Mouse (Mus musculus) liver, adult 2 months (tissue): ENCODE data around the gene Ptpn14. TPM values are rescaled to one million over a fixed set of nuclear protein-coding genes. Genes with fewer than 3 reads are reported as not detected.

Source experiments
- DNase-seq: peaks from one replicate; pipeline ENCODE4 v3.0.0-alpha.2; 2011; ENCODE audit warnings: low read depth, low spot score; ENCODE audit errors: extremely low read depth
- H3K27ac ChIP-seq: fragments of 200-500 bp; replicated peaks from 2 replicates; pipeline ENCODE4 v1.5.1; 2012; ENCODE audit warnings: low read depth, mild to moderate bottlenecking, control low read depth, inconsistent platforms, low read length; ENCODE audit not compliant: insufficient read depth
- H3K27me3 ChIP-seq: fragments of 200-500 bp; 2 replicates; pipeline ENCODE4 v1.6.1; 2012; ENCODE audit warnings: mild to moderate bottlenecking, moderate library complexity, low read length, inconsistent platforms; ENCODE audit not compliant: control insufficient read depth, insufficient read depth
- H3K36me3 ChIP-seq: fragments of 200-500 bp; 2 replicates; pipeline ENCODE4 v1.6.1; 2012; ENCODE audit warnings: low read length, inconsistent platforms; ENCODE audit not compliant: control insufficient read depth, insufficient read depth
- H3K4me1 ChIP-seq: fragments of 200-500 bp; 2 replicates; pipeline ENCODE4 v1.6.1; 2011; ENCODE audit warnings: low read length; ENCODE audit not compliant: control insufficient read depth, insufficient read depth
- H3K4me3 ChIP-seq: fragments of 200-500 bp; 2 replicates; pipeline ENCODE4 v1.5.1; 2011; ENCODE audit warnings: low read depth, mild to moderate bottlenecking, control low read depth, low read length, moderate library complexity; ENCODE audit not compliant: insufficient read depth
- H3K79me2 ChIP-seq: fragments of 200-500 bp; 2 replicates; pipeline ENCODE4 v1.6.1; 2012; ENCODE audit warnings: inconsistent platforms, mild to moderate bottlenecking, low read length, moderate library complexity; ENCODE audit not compliant: control insufficient read depth, insufficient read depth
- H3K9ac ChIP-seq: fragments of 200-500 bp; 2 replicates; pipeline ENCODE4 v1.6.1; 2012; ENCODE audit warnings: low read depth, mild to moderate bottlenecking, control low read depth, inconsistent platforms, low read length
- CTCF ChIP-seq: fragments of 200-500 bp; IDR thresholded peaks from 2 replicates; pipeline ENCODE4 v1.5.1; 2011; ENCODE audit warnings: low read depth, low read length, control low read depth
- POLR2A ChIP-seq: fragments of 200-500 bp; IDR thresholded peaks from 2 replicates; pipeline ENCODE4 v1.6.1; 2011; ENCODE audit warnings: low read length, control low read depth; ENCODE audit not compliant: insufficient read depth; ENCODE audit errors: extremely low read depth
- WGBS: fragments of 180-500 bp; shearing (Covaris S2); methylation state at CpG from one replicate; pipeline ENCODE4 v1.1.7; 2018; 5-methylcytosine and 5-hydroxymethylcytosine counted together
- polyA plus RNA-seq: library from polyadenylated mRNA; depleted of rRNA; stranded (reverse); fragments of >200 nt; gene quantifications from 2 replicates; pipeline ENCODE4 v1.2.3, GENCODE M21; 2012
- total RNA-seq: library from RNA; depleted of rRNA; stranded (reverse); fragments of >200 nt; gene quantifications from 2 replicates; pipeline ENCODE4 v1.2.3, GENCODE M21; 2014

The Ptpn14 gene
- total and polyA plus RNA-seq, 2 experiments = 0.55 to 0.74 TPM

DNA sequence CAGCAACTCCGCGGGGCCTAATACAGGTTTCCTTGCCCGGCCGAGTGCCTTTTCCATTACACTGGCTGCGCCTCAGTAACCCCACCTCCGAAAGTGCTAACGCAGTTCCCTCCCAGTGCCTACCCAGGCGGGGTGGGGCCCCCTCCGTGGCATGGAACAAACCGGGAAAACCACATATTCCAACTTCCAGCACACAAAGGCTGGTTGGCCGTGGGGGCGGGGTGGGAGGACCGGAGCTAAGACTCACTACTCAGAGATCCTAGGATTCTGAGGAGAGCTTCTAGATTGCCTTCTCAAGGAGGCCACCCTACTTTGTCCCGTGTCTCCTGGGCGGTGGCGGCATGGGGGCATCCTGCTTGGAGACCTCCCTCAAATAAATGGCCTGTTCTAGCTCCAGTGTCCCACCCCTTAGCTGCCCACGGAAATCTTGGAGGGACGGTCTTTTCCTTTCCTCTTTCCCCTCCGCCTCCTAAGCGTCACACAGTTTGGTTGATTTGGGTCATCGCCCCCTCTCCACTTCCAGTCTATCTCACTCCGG lies 653 bp upstream of the Ptpn14 start:
- Histone ChIP-seq H3K4me1 (no peaks in the 10 kb centered on the region), H3K4me3 (peak overlapping the region; percentile 57), H3K27me3 (peaks cover 3% of the 10 kb centered on the region; the same call in 1 of the 2 replicates), H3K79me2 (no peaks in the 10 kb centered on the region), H3K9ac (peak overlapping the region; percentile 57), H3K36me3 (no peaks in the 10 kb centered on the region), H3K27ac (peak overlapping the region; percentile 82)
- no peak for TF ChIP-seq POLR2A
- no peak for TF ChIP-seq CTCF
- DNase-seq = peak; percentile 5
- WGBS = 6% methylated on average over 22 of the region's 22 CpGs

- peaks cover 3% of the 10 kb centered on the region; the same call in 1 of the 2 replicates for H3K27me3 ChIP-seq
- no peak for TF ChIP-seq CTCF
- TF ChIP-seq POLR2A = no peak
- H3K4me1 ChIP-seq = no peaks in the 10 kb centered on the region
- no peak for DNase-seq
- no peaks in the 10 kb centered on the region for H3K79me2 ChIP-seq
- no peak overlapping the region for H3K27ac ChIP-seq
- peak overlapping the region; percentile 93 for H3K4me3 ChIP-seq
- H3K36me3 ChIP-seq = no peaks in the 10 kb centered on the region
- peak overlapping the region; percentile 87 for H3K9ac ChIP-seq
- 3% methylated on average over 15 of the region's 15 CpGs for WGBS
Observed at GRCm38 (mm10) chr1:189728784-189729115, 682 bp downstream of the Ptpn14 start.

DNA sequence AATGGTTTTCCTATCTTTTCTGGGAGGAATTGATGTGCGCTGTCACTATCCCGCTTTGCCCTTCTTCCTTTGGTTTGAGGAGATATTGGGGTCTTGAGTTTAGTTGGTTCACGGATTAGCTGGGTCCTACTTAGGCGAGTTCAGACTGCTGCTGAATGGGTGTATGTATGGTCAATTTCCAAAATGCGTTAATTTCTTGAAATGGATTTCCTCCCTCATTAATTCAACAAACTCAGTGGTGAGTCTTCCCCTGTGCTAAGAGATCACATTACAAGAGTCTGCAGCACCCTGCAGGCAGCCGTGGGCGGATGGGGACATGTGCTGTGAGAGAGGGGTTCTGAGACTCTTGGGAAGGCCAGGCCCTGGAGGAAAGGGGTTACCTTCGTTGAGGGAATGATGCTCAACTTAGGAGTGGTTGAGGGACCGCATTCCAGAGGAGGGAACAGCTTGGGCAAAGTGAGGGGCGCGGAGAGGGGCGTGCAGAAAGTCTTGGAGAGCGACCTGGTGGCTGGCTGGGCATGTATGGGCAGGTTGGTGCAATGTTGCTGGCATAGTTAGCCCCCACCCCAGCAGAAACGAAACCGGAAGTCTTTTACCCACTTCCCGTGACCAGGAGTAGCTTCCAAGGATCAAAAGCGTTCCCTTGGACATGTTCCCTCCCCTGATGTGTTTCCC lies 1.2 kb downstream of the Ptpn14 start:
- Histone ChIP-seq H3K79me2 (no peaks in the 10 kb centered on the region), H3K36me3 (no peaks in the 10 kb centered on the region), H3K9ac (no peak overlapping the region), H3K4me3 (no peak overlapping the region; the same call in 1 of the 2 replicates), H3K27ac (no peak overlapping the region), H3K4me1 (no peaks in the 10 kb centered on the region), H3K27me3 (peaks cover 3% of the 10 kb centered on the region; the same call in 1 of the 2 replicates)
- DNase-seq = no peak
- WGBS = 17% methylated on average over 17 of the region's 17 CpGs
- no peak for TF ChIP-seq POLR2A
- TF ChIP-seq CTCF = no peak

DNA sequence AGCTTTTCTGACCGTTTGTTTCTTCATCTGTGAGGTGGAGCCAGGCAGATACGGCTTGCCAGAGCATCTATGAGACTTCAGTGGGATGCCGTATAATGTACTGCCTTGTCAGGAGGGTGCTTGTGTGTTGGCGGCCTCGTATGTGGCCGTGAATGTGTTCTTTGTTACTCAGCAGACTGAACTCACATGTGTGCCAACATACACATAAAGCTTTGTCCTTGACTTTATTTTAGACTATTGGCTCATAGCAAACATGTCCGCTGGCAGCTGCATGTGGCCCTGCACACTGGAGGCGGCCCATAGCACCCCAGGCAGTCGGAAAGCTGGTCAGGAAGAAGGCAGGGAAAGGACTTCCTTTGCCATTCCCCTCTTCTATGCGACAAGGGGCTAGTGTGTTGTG lies 3.6 kb downstream of the Ptpn14 start:
- H3K36me3 ChIP-seq = no peaks in the 10 kb centered on the region
- TF ChIP-seq CTCF (no peak), POLR2A (no peak)
- WGBS = 45% methylated on average over 10 of the region's 10 CpGs
- no peaks in the 10 kb centered on the region for H3K4me1 ChIP-seq
- H3K27ac ChIP-seq = no peak overlapping the region
- H3K4me3 ChIP-seq = no peak overlapping the region
- H3K79me2 ChIP-seq = no peaks in the 10 kb centered on the region
- no peak for DNase-seq
- H3K27me3 ChIP-seq = peaks cover 3% of the 10 kb centered on the region; the same call in 1 of the 2 replicates
- H3K9ac ChIP-seq = no peak overlapping the region

DNA sequence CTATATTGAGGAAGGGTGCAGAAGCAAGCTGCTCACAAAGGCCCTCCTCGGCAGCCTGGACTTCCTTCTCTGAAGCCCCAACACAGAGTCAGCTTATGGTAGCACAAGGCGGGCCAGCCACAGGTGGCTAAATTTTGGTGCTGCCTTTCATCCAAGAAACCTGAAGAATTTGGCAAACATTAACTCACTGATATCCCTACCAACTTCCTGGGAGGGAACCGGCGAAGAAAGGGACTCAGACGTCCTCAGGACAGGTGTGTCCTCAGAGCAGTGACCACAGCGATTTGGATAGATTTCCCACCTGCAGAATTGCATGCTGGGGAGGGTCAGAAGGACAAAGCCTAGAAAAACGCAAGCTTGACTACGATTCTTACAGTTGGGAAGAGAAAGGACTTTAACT lies 4.1 kb downstream of the Ptpn14 start:
- Histone ChIP-seq H3K27ac (no peak overlapping the region), H3K27me3 (peaks cover 3% of the 10 kb centered on the region; the same call in 1 of the 2 replicates), H3K36me3 (no peaks in the 10 kb centered on the region), H3K4me3 (no peak overlapping the region), H3K4me1 (no peaks in the 10 kb centered on the region), H3K79me2 (no peaks in the 10 kb centered on the region), H3K9ac (no peak overlapping the region)
- DNase-seq = no peak
- 41% methylated on average over 8 of the region's 8 CpGs for WGBS
- TF ChIP-seq POLR2A (no peak), CTCF (no peak)

DNA sequence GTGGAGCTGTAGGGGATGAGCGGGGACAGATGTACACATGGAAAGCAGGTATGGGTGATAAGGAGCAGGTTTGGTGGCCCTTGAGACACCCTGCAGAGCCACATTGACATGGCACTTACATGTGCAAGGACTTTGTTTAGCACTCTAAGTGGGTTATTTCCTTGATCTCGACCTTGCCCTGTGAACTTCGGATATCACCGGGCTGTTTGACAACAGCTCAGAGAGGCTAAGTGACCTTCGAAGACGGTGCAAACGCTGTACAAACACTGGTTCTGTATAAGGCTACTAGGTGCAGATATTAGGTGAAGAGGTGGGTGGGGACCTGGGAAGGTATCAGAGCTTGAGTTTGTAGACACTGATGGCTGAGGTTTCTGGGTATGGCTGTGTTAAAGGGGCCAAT lies 12.0 kb downstream of the Ptpn14 start:
- WGBS = 61% methylated on average over 7 of the region's 7 CpGs
- Histone ChIP-seq H3K4me1 (no peaks in the 10 kb centered on the region), H3K27me3 (no peaks in the 10 kb centered on the region; the same call in 1 of the 2 replicates)

More for the DNA sequence above, 12.0 kb downstream of the Ptpn14 start:
- no peaks in the 10 kb centered on the region for H3K79me2 ChIP-seq
- TF ChIP-seq CTCF = no peak
- no peak overlapping the region for H3K9ac ChIP-seq
- no peak for DNase-seq
- H3K4me3 ChIP-seq = no peak overlapping the region
- H3K36me3 ChIP-seq = no peaks in the 10 kb centered on the region
- H3K27ac ChIP-seq = no peak overlapping the region
